Mouse (Mus musculus): Measurements from ENCODE around the gene Cfap221. TPM values are rescaled to one million over a fixed set of nuclear protein-coding genes. Genes with fewer than 3 reads are reported as not detected.
A peak's percentile ranks its signal among the peaks of the same experiment; 100 is the strongest.

Cfap221 gene
- polyA plus RNA-seq (2012; rRNA removed) = 0.13 and 0.40 TPM in 2 replicates

DNA sequence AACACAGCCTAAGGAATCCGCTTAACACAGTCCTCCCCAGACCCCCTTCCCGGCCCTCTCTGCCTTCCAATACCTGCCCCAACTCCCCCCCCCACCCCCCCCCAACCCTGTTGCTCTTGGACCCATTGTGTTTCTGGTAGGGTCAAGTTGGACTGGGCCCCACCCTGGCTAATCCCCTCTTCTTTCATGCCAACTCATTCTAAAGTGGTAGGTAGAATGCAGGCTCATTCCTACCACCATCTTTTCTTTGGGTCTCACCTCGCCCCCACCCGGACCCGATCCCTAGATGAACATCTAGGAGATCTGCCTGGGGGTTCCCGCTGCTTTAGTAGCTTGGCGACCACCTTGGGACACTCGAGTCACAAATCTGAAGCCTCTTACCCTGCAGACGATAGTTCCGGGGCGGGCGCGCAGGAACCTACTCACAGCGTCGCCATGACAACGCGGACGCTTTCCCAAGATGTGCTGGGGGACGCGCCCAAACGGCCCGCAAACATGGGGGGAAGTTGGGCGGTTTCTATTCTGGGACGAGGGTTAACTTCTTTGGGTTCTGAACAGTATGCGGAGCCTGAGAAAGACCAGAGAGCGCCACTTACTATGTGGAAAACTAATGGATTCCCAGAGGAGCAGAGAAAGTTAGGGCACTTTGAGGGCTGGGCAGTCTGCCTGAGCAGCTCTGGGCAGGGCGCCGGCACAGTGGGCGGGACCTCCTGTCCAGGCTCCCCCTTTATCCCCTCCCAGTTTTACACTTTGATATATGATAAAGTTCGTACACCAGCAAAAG lies at the start of gene Cfap221:
Gene Cfap221, minus strand, starts transcription at position 437 of the 784 bp plus-strand sequence.
- peak within 1 kb of the TSS; percentile 21; the same call in 1 of the 2 replicates for H3K4me3 ChIP-seq (ENCODE audit: insufficient read depth, low read length)
- TF ChIP-seq POLR2A (IDR thresholded peaks at IDR 0.05; ENCODE audit: extremely low read depth, insufficient read depth, low read length) (no peak), CTCF (IDR thresholded peaks at IDR 0.05; ENCODE audit: extremely low read depth, insufficient read depth, low read length) (no peak)
- H3K27ac ChIP-seq (ENCODE audit: insufficient read depth, low read length) = no peak within 1 kb of the TSS
- H3K4me1 ChIP-seq (ENCODE audit: control insufficient read depth, insufficient read depth, low read length) = no peaks in the 10 kb centered on the region

DNA sequence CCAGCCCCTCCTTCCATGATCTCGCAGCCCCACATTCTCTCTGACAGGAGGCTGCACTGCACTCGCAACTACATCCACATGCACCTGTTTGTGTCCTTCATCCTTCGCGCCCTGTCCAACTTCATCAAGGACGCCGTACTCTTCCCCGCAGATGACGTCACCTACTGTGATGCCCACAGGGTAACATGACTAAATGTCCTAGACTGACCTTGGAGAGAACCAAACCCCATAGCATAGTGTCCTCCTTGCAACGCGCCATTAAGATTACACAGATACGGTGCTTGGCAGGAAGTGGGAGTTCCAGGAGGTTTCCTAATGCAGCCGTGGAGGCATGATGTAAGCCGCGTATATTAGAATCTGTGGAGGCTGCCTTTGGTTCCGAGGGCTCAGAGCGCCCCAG lies 47.5 kb upstream of the Cfap221 start:
- H3K4me3 ChIP-seq (ENCODE audit: insufficient read depth, low read length) = no peak overlapping the region
- TF ChIP-seq CTCF (IDR thresholded peaks at IDR 0.05; ENCODE audit: extremely low read depth, insufficient read depth, low read length) = no peak
- TF ChIP-seq POLR2A (IDR thresholded peaks at IDR 0.05; ENCODE audit: extremely low read depth, insufficient read depth, low read length) = no peak
- H3K4me1 ChIP-seq (ENCODE audit: control insufficient read depth, insufficient read depth, low read length) = no peaks in the 10 kb centered on the region
- no peak overlapping the region for H3K27ac ChIP-seq (ENCODE audit: insufficient read depth, low read length)

DNA sequence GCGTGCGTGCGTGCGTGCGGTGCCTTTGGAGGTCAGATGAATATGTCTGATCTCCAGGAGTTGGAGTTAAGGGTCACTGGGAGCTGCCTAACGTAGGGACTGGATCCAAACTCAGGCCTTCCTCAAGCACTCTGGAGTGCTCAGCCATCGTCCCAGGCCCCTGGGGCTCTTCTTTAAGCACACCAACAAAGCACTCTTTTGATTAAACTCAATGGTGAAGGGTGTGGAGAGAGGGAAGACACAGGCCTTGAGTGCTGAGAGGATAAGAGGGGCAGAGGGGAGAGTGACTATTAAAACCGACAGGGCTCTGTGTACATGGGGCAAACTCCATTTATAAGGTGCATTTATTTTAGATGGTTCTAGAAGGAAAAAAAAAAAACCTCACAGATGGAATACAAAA lies 45.4 kb upstream of the Cfap221 start:
- Histone ChIP-seq H3K4me1 (ENCODE audit: control insufficient read depth, insufficient read depth, low read length) (no peaks in the 10 kb centered on the region), H3K27ac (ENCODE audit: insufficient read depth, low read length) (no peak overlapping the region), H3K4me3 (ENCODE audit: insufficient read depth, low read length) (no peak overlapping the region)
- TF ChIP-seq POLR2A (IDR thresholded peaks at IDR 0.05; ENCODE audit: extremely low read depth, insufficient read depth, low read length) (no peak), CTCF (IDR thresholded peaks at IDR 0.05; ENCODE audit: extremely low read depth, insufficient read depth, low read length) (no peak)

DNA sequence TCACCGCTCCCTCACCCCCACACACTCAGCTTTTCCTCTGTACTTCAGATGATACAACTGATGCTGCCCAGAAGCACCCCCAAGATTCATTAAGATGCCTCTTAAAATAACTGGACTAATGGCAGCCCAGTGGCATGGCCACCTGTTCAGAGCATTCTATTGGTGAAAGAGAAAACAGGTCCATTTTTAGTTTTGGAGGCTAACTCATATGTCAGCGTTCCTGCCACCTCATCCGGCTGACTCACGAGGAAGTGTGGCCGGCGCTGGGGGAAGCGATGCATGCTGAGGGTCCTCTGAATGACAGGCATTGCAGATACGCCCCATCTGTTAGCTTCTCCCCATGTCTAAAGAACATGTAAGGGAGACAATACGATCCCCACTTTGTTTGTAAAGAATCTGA lies 41.6 kb upstream of the Cfap221 start:
- no peak overlapping the region for H3K4me3 ChIP-seq (ENCODE audit: insufficient read depth, low read length)
- TF ChIP-seq POLR2A (IDR thresholded peaks at IDR 0.05; ENCODE audit: extremely low read depth, insufficient read depth, low read length) (no peak), CTCF (IDR thresholded peaks at IDR 0.05; ENCODE audit: extremely low read depth, insufficient read depth, low read length) (no peak)
- H3K27ac ChIP-seq (ENCODE audit: insufficient read depth, low read length) = no peak overlapping the region
- H3K4me1 ChIP-seq (ENCODE audit: control insufficient read depth, insufficient read depth, low read length) = no peaks in the 10 kb centered on the region

DNA sequence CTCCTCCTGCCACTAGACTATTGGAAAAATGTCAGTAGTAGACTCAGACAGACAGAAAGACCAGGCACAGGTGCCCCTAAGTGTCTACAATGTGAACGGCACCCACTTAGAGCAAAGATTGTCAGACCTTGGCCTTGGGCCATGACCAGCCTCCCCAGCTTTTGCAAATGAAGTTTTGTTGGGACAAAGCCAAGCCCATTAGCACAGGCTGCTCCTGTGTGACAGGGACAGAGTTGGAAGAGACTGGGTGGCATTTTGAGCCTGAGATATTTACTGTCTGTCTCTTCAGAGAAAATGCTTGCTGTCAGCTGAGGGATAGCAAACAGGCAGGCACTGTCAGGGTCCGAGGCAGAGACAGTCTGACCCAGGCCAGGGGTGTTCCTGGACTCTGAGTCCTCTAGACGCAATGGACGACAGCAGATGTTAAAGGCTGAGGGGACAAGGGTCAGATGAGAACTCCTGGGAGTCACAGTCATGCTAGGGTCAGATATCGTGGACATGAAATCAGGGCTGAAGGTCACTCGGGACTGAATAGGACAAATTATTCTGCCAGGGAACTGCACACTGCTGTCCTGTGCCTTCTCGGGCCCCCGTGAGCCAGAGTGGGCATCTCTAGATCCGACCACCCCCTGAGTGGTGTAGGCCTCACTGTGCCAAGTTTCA lies 40.1 kb upstream of the Cfap221 start:
- TF ChIP-seq CTCF (IDR thresholded peaks at IDR 0.05; ENCODE audit: extremely low read depth, insufficient read depth, low read length) (no peak), POLR2A (IDR thresholded peaks at IDR 0.05; ENCODE audit: extremely low read depth, insufficient read depth, low read length) (no peak)
- Histone ChIP-seq H3K4me1 (ENCODE audit: control insufficient read depth, insufficient read depth, low read length) (no peaks in the 10 kb centered on the region), H3K27ac (ENCODE audit: insufficient read depth, low read length) (no peak overlapping the region), H3K4me3 (ENCODE audit: insufficient read depth, low read length) (no peak overlapping the region)

DNA sequence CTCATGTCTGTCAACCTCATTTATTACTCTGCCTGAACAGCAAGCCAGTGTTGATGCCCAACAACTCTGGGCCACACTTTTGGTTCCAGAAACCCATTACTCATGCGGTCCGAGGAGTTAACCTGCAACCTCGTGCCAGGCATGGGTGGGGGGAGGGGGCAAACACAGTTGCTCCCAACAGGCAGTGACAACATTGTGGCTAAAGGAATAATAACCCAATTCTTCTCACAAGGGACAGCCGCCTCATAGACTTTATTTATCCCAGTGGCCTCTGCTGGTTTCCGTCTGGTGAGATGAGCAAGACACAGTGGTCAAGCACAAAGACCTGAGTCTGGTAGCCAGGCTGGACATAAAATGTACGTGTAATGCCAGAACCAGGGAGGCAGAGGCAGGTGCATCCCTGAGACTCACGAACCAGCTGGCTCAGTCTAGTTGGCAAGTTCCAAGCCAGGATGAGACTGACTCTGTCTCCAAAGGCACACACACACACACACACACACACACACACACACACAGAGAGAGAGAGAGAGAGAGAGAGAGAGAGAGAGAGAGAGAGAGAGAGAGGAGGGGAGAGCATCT lies 38.5 kb upstream of the Cfap221 start:
- Histone ChIP-seq H3K4me1 (ENCODE audit: control insufficient read depth, insufficient read depth, low read length) (no peaks in the 10 kb centered on the region), H3K4me3 (ENCODE audit: insufficient read depth, low read length) (no peak overlapping the region), H3K27ac (ENCODE audit: insufficient read depth, low read length) (no peak overlapping the region)
- TF ChIP-seq POLR2A (IDR thresholded peaks at IDR 0.05; ENCODE audit: extremely low read depth, insufficient read depth, low read length) = no peak
- no peak for TF ChIP-seq CTCF (IDR thresholded peaks at IDR 0.05; ENCODE audit: extremely low read depth, insufficient read depth, low read length)

DNA sequence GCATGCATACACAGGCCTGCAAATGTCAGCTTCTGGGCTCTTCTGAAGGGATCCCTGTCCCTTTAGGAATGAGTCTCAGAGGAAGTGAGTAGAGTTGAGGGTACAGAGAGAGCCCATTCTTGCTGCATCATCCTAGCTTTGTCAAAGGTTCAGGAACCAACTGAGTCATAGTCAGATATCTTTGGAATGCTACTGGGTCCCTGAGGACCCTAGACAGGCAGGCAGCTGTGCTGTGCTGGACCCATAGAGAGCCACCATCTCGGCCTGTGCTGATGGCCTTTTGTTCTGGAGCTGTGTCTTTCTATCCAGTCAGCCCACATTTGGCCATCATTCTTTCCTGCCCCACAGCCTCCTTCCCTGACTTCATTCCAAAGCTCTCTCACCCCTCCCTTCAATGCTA lies 37.8 kb upstream of the Cfap221 start:
- H3K4me3 ChIP-seq (ENCODE audit: insufficient read depth, low read length) = no peak overlapping the region
- no peak overlapping the region for H3K27ac ChIP-seq (ENCODE audit: insufficient read depth, low read length)
- TF ChIP-seq POLR2A (IDR thresholded peaks at IDR 0.05; ENCODE audit: extremely low read depth, insufficient read depth, low read length) (no peak), CTCF (IDR thresholded peaks at IDR 0.05; ENCODE audit: extremely low read depth, insufficient read depth, low read length) (no peak)
- no peaks in the 10 kb centered on the region for H3K4me1 ChIP-seq (ENCODE audit: control insufficient read depth, insufficient read depth, low read length)

DNA sequence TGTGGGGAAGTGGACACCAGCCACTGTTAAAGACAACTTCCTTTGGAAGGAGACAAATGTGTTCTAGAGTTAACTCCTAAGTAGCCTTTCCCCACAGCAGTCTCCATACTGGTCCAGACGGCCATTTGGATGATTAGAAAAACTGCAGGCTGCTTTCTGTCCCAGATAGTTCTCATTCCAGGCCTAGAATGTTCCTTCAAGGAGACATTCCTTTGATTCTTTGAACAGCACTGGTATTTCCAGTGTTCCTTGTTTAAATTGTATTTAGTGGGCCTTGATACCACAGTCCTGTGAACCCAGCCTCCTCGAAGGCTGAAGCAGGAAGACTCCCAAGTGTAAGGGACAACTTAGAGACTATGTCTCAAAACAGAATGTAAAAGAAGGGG lies 36.4 kb upstream of the Cfap221 start:
- Histone ChIP-seq H3K4me3 (ENCODE audit: insufficient read depth, low read length) (no peak overlapping the region), H3K4me1 (ENCODE audit: control insufficient read depth, insufficient read depth, low read length) (no peaks in the 10 kb centered on the region), H3K27ac (ENCODE audit: insufficient read depth, low read length) (no peak overlapping the region)
- TF ChIP-seq CTCF (IDR thresholded peaks at IDR 0.05; ENCODE audit: extremely low read depth, insufficient read depth, low read length) (no peak), POLR2A (IDR thresholded peaks at IDR 0.05; ENCODE audit: extremely low read depth, insufficient read depth, low read length) (no peak)

DNA sequence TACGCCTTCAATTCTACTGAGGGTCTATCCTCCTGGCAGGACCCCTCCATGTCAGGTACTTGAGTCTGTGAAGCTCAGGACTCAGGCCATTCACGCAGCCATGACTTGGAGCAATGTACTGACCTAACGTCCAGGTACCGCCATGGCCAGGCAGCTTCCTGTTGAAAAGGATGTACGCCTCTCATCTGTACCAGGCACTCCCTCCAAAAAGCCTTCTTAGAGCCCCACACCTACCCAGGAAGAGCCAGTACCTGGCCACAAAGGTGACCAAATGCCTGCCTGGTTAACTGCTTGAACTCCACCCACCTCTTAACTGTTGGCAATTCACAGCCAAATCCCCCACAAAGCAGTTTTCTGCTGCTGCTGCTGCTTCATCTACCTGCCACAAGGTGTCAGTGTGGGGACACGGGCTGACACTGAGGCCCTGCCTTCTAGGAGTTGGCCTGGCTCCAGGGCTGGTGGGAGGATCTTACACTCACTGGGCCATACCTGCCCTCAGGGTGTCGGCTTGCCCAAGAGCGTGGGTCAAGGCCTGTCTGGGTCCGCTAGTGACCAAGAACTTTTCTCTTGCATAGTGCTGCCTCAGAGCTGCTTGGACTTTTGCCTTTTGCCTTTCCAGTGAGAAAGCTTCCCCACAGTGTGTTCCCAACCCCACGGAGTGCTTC lies 35.9 kb upstream of the Cfap221 start:
- TF ChIP-seq POLR2A (IDR thresholded peaks at IDR 0.05; ENCODE audit: extremely low read depth, insufficient read depth, low read length) (no peak), CTCF (IDR thresholded peaks at IDR 0.05; ENCODE audit: extremely low read depth, insufficient read depth, low read length) (peak; percentile 92)
- Histone ChIP-seq H3K4me3 (ENCODE audit: insufficient read depth, low read length) (no peak overlapping the region), H3K27ac (ENCODE audit: insufficient read depth, low read length) (no peak overlapping the region), H3K4me1 (ENCODE audit: control insufficient read depth, insufficient read depth, low read length) (no peaks in the 10 kb centered on the region)

Measured in cortical plate, adult 2 months (tissue).